Mouse (Mus musculus) olfactory bulb, adult 2 months (tissue): Measurements from ENCODE around the gene Slc25a19.

Source experiments
- CTCF ChIP-seq: fragments of 200-500 bp; IDR thresholded peaks from 2 replicates; pipeline ENCODE4 v1.5.1; 2012; ENCODE audit warnings: low read depth, mild to moderate bottlenecking, low read length, moderate library complexity; ENCODE audit not compliant: insufficient read depth
- POLR2A ChIP-seq: fragments of 200-500 bp; IDR thresholded peaks from 2 replicates; pipeline ENCODE4 v1.6.1; 2012; ENCODE audit warnings: mild to moderate bottlenecking, low read depth, low read length, moderate library complexity; ENCODE audit not compliant: insufficient read depth

- TF ChIP-seq CTCF (no peak), POLR2A (no peak)
These were observed 1.8 kb upstream of the Slc25a19 start for GRCm38 (mm10) chr11:115629734-115630531.
